Comparison of ENCODE assay signal across 8 mouse cellular contexts in genomic region chr17:83288143-83288492, GRCm38 (mm10).
DNase-seq lines count a peak whose midpoint lies in the region; ATAC-seq lines count a peak whose summit lies in the region.

No protein-coding gene starts in this region.

- DNase-seq in lung, postnatal 36 days: no peak
- peak; percentile 52 for DNase-seq in gastrocnemius, adult 18-20 months (ENCODE audit: low spot score)
- no peak for DNase-seq in thymus, postnatal 36 days
- no peak for DNase-seq in cerebellum, adult 9-11 months

- no peak overlapping the region for H3K9ac ChIP-seq in lung, embryonic 16.5 days (ENCODE audit: low read length)
- H3K9ac ChIP-seq in hindbrain, embryonic 13.5 days: peak overlapping the region; percentile 35; the same call in 1 of the 2 replicates
- H3K9ac ChIP-seq in midbrain, embryonic 12.5 days (replicated peaks): no peak overlapping the region; the same call in 1 of the 2 replicates

- H3K4me1 ChIP-seq in lung, embryonic 16.5 days (replicated peaks; ENCODE audit: control insufficient read depth, insufficient read depth, low read length): peaks cover 6% of the 10 kb centered on the region
- peaks cover 12% of the 10 kb centered on the region for H3K4me1 ChIP-seq in hindbrain, embryonic 13.5 days (replicated peaks)
- peaks cover 14% of the 10 kb centered on the region for H3K4me1 ChIP-seq in midbrain, embryonic 12.5 days

- H3K4me2 ChIP-seq in lung, embryonic 16.5 days (ENCODE audit: low read depth, low read length): 0 out of 2 replicates have a peak overlapping the region, but pooled peaks have one; percentile 12
- peak overlapping the region; percentile 25; the same call in 1 of the 2 replicates for H3K4me2 ChIP-seq in hindbrain, embryonic 13.5 days
- peak overlapping the region; percentile 10; the same call in 1 of the 2 replicates for H3K4me2 ChIP-seq in midbrain, embryonic 12.5 days (replicated peaks)

- no peak overlapping the region for H3K27ac ChIP-seq in lung, embryonic 16.5 days (ENCODE audit: low read length)
- peak overlapping the region; percentile 77 for H3K27ac ChIP-seq in hindbrain, embryonic 13.5 days
- peak overlapping the region; percentile 47 for H3K27ac ChIP-seq in midbrain, embryonic 12.5 days (replicated peaks)

- peak; percentile 54 for ATAC-seq in lung, embryonic 16.5 days (ENCODE audit: low read depth)
- peak; percentile 82 for ATAC-seq in hindbrain, embryonic 13.5 days (ENCODE audit: low FRiP score)
- ATAC-seq in midbrain, embryonic 12.5 days (ENCODE audit: low FRiP score, low read depth): peak; percentile 57; the same call in 1 of the 2 replicates
- ATAC-seq in granulocyte monocyte progenitor cell, adult 5-6 weeks (replicated peaks; ENCODE audit: poor library complexity, severe bottlenecking): no peak

- no peaks in the 10 kb centered on the region for H3K9me3 ChIP-seq in lung, embryonic 16.5 days (ENCODE audit: control insufficient read depth, low read length)
- no peaks in the 10 kb centered on the region for H3K9me3 ChIP-seq in hindbrain, embryonic 13.5 days
- no peaks in the 10 kb centered on the region for H3K9me3 ChIP-seq in midbrain, embryonic 12.5 days

- H3K36me3 ChIP-seq in lung, embryonic 16.5 days (ENCODE audit: control insufficient read depth, insufficient read depth, low read length): no peaks in the 10 kb centered on the region
- no peaks in the 10 kb centered on the region for H3K36me3 ChIP-seq in hindbrain, embryonic 13.5 days
- H3K36me3 ChIP-seq in midbrain, embryonic 12.5 days: no peaks in the 10 kb centered on the region

- no peak overlapping the region for H3K4me3 ChIP-seq in lung, embryonic 16.5 days (ENCODE audit: low read length)
- H3K4me3 ChIP-seq in hindbrain, embryonic 13.5 days: no peak overlapping the region
- H3K4me3 ChIP-seq in midbrain, embryonic 12.5 days: no peak overlapping the region

- 16% methylated on average over 7 of the region's 7 CpGs for WGBS in lung, embryonic 16.5 days
- 22% methylated on average over 7 of the region's 7 CpGs for WGBS in hindbrain, embryonic 13.5 days
- 22% methylated on average over 7 of the region's 7 CpGs for WGBS in midbrain, embryonic 12.5 days

- no peaks in the 10 kb centered on the region for H3K27me3 ChIP-seq in lung, embryonic 16.5 days (ENCODE audit: control insufficient read depth, insufficient read depth, low read depth, low read length)
- no peaks in the 10 kb centered on the region for H3K27me3 ChIP-seq in hindbrain, embryonic 13.5 days
- H3K27me3 ChIP-seq in midbrain, embryonic 12.5 days: peaks cover 24% of the 10 kb centered on the region
